Mouse (Mus musculus) erythroid progenitor cell, adult 5-6 weeks (primary cell): Measurements from ENCODE around the gene Snx22. TPM values are rescaled to one million over a fixed set of nuclear protein-coding genes. Genes with fewer than 3 reads are reported as not detected.

Source experiments
- ATAC-seq: replicated peaks from 2 replicates; pipeline ENCODE4 v1.8.0; 2016; ENCODE audit warnings: moderate number of reproducible peaks, mild to moderate bottlenecking, moderate TSS enrichment, inconsistent platforms; ENCODE audit not compliant: poor library complexity, low FRiP score, severe bottlenecking
- total RNA-seq, 2 experiments: library from RNA; stranded (forward) in 1 of 2; stranded (reverse) in 1 of 2; fragments of 150-400 nt in 1 of 2; fragments of 186-747, 209-891 nt in 1 of 2; gene quantifications; 2 replicates each; pipeline versions ENCODE4 v1.2.3 to v1.2.4; 2015 to 2017; ENCODE audit warnings: low replicate concordance in 2 of 2

The Snx22 gene
- total RNA-seq, 2 experiments from 2014 or later: 123 to 179 TPM

- no peak for ATAC-seq
Measured at GRCm38 (mm10) chr9:66020601-66021000, 48.9 kb downstream of the Snx22 start.

Other genes starting within 250 kb of the Snx22 start
- 6.8 and 9.2 TPM in 2 replicates for gene Zfp609, start 242.2 kb downstream of the Snx22 start, total RNA-seq (2015; ENCODE audit: low replicate concordance)
- 2.4 and 2.8 TPM in 2 replicates for gene Zfp609, start 242.2 kb downstream of the Snx22 start, total RNA-seq (2017; ENCODE audit: low replicate concordance)
- gene Pclaf, start 179.5 kb downstream of the Snx22 start, total RNA-seq (2015; ENCODE audit: low replicate concordance): 85.4 and 127 TPM in 2 replicates
- gene Pclaf, start 179.5 kb downstream of the Snx22 start, total RNA-seq (2017; ENCODE audit: low replicate concordance): 132 and 204 TPM in 2 replicates
- 9.2 and 10.8 TPM in 2 replicates for gene Trip4, start 160.9 kb downstream of the Snx22 start, total RNA-seq (2015; ENCODE audit: low replicate concordance)
- 10.1 and 13.3 TPM in 2 replicates for gene Trip4, start 160.9 kb downstream of the Snx22 start, total RNA-seq (2017; ENCODE audit: low replicate concordance)
- 11.7 and 25.9 TPM in 2 replicates for gene Csnk1g1, start 160.8 kb downstream of the Snx22 start, total RNA-seq (2015; ENCODE audit: low replicate concordance)
- 15.9 and 29.7 TPM in 2 replicates for gene Csnk1g1, start 160.8 kb downstream of the Snx22 start, total RNA-seq (2017; ENCODE audit: low replicate concordance)
- gene Ppib, start 9.5 kb downstream of the Snx22 start, total RNA-seq (2015; ENCODE audit: low replicate concordance): 181 and 260 TPM in 2 replicates
- 219 and 274 TPM in 2 replicates for gene Ppib, start 9.5 kb downstream of the Snx22 start, total RNA-seq (2017; ENCODE audit: low replicate concordance)
- gene Snx1, start 56.9 kb upstream of the Snx22 start, total RNA-seq (2015; ENCODE audit: low replicate concordance): 67.1 and 84.0 TPM in 2 replicates
- 81.5 and 97.5 TPM in 2 replicates for gene Snx1, start 56.9 kb upstream of the Snx22 start, total RNA-seq (2017; ENCODE audit: low replicate concordance)
- gene Ciao2a, start 56.9 kb upstream of the Snx22 start, total RNA-seq (2015; ENCODE audit: low replicate concordance): 84.3 and 120 TPM in 2 replicates
- 36.8 and 53.8 TPM in 2 replicates for gene Ciao2a, start 56.9 kb upstream of the Snx22 start, total RNA-seq (2017; ENCODE audit: low replicate concordance)
- gene Dapk2, start 88.5 kb upstream of the Snx22 start, total RNA-seq (2015; ENCODE audit: low replicate concordance): 19.8 and 31.0 TPM in 2 replicates
- gene Dapk2, start 88.5 kb upstream of the Snx22 start, total RNA-seq (2017; ENCODE audit: low replicate concordance): 25.5 and 51.6 TPM in 2 replicates